Mouse (Mus musculus) layer of hippocampus, postnatal 14 days (tissue): Measurements from ENCODE around the gene Parpbp. TPM values are rescaled to one million over a fixed set of nuclear protein-coding genes. Genes with fewer than 3 reads are reported as not detected.

ENCODE experiments used
- DNase-seq, 2 experiments: peaks; one replicate each; pipeline ENCODE4 v3.0.0; 2021 to 2022; ENCODE audit warnings: low spot score in 2 of 2, mixed read lengths in 1 of 2
- long read RNA-seq, 2 experiments: library from polyadenylated mRNA; stranded (forward); transcript quantifications; one replicate each; pipeline ENCODE4 v2.0.0; 2021
- total RNA-seq, 2 experiments: library from RNA; stranded (reverse); gene quantifications; 2 replicates each; pipeline ENCODE4 v1.2.3; 2021

Parpbp gene
- 1 to 10 TPM; 1.1 to 1.3 TPM for total RNA-seq
- long read RNA-seq, experiment 1, partial matches to known transcripts: 0 of 1 reads
- long read RNA-seq, experiment 1, other reads (novel, unspliced or antisense): 1 of 1 reads
- long read RNA-seq, experiment 2: 0 reads

DNA sequence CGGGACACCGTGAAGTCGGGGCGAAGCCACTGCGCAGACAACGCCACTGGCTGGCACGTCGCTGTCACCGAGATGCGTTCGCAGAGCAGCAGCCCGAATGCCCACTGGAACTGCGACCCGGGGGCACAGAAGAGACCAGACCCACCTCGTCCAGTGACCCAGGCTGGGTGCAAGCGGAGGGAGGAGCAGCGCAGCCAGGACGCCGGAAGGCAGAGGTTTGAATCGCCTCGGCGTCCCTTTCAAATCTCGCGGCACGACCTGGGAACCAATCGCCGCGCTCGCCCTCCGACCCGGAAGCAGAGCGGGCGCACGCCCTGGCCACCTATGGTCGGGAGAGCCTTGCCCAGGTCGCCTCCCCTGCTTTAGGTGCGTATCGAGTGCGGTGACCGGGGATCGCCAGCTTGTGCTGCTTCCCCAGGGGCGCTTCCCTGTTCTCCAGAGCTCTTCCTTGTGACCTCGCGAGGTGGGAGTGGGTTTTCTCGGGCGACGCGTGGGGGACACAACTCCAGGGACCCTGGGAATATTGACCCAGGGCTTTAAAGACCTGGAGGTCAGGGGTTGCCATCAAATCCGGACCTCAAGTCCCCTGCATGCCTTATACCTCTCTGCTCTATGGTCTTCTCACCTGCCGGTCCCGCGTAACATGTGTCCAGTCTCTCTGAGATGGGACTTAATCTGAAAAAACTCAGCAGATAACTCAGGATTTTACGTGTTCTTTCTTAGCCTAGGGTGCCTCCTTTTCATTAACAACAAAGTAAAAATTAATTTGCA is at the start of gene Parpbp, which contains the start of gene Nup37:
TSS of gene Parpbp (minus strand) at position 235 of the 771 bp plus-strand sequence.
TSS of gene Nup37 (plus strand) at position 286 of the 771 bp plus-strand sequence.
- DNase-seq: peak; percentile 81

DNA sequence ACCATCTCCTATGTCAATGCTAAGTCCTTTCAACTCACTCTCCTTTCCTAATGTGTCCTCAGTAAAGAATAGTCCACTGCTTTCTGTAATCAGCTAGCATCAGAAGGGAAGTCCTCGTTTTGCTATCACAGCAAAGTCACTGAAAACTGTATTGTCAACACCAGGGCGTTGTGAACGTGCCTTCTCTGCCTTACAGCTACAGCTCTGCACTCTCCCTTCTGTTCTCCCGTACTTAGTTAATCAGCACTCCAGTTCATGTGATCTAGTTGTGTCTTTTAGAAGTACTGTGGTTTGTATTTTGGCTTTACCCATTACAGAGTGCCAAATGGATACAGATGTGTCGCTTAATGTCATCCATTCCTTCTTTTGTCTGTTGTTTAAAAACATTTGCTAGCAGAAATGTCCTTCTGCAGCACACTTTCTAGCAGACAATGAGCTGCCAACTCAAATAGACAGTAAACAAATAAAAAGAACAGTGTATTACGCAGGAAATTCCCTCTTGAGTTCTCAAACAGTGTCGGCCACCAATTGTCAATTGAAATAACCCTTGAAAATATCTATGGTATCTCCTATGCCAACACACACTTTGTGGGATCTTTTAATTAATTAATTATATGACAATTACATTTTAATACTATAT is 20.8 kb upstream of the Parpbp start:
- DNase-seq: no peak

DNA sequence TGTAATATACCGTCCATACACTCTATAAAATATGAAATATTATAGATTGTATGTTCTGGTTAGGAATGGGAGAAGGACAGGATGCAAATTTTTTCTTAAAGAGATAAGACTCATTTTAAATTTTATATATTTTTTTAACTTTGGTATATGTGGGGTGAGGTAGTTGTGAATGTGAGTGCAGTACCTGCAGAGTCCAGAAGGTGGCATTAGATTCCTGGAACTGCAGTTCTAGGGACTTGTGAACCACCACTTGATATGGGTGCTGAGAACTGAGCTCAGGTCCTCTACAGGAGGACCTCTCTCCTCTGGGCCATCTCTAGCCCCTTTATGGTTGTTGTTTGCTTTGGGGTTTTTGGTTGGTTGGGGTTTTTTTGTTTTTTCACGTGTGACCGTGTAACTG is 19.4 kb upstream of the Parpbp start:
- no peak for DNase-seq

DNA sequence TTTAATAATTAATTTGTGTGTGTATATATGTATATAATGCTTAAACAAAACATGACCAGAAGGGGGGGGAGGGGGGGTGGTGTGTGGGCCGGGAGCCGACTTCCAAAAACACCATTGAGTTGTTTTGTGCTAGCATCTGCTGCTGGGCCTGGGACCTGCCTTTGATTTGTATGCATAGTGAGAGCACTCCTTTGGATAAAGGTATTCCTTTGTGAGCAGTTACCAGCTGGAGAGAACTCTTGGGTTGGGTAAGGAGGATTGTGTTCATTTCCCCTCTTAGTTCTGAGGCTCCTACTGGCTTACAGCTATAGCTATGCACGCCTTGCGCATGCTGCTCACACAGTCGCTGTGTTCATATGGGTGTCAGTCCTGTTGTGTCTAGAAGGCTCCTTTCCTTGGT is 15.9 kb upstream of the Parpbp start:
- DNase-seq: no peak

DNA sequence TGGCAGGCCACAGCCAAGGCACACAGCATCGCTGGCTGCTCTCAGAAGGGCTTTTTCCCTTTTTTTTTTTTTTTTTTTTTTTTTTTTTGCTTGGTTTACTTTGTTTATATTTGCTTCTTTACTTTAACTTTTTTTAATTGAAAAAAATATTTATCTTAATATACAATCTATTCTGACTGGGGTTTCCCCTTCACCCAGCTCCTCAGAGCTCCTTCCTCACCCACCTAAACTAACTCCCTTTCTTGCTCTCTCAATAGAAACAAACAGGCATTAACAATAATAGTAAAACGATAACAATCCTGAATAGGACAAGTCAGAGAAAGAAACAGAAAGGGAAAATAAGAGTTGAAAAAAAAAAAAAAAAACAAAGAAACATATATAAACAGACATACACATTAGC is 15.4 kb upstream of the Parpbp start:
- DNase-seq: no peak

DNA sequence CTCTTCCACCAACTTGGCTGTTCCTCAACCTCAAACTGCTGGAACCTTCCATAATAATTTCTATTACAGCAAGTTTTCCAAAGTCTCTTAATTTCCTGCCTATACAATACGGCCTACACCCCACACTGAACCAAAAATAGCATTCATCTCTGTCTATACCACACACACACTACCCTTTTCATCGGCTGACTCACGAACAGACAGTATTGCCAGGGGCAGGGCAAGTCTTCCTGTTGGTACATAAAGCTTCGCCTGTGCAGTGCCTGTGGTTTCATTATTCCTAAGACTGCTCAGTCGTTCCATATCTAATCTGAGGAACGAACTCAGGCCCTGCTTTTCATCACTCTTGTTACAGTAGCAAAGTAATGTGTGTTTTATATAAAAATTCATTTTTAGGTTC is 4.9 kb upstream of the Parpbp start:
- no peak for DNase-seq

DNA sequence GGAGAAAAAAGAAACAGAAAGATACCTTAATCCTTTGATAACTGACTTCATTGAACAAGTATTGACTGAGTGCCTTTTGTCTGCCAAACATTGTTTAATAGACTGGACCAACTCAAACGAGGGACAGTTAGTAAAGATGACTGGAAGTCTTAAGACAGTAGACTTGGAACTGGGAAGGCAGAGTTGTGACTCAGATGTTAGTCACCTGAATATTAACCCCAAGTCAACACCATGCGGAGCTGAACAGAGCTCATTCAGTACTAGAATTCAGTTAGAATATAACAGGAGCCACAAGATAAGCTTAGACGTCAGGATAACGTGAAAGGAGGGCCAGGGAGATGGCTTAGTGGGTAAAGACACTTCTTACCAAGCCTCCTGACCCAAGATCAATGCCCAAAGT is 3.6 kb upstream of the Parpbp start:
- no peak for DNase-seq

DNA sequence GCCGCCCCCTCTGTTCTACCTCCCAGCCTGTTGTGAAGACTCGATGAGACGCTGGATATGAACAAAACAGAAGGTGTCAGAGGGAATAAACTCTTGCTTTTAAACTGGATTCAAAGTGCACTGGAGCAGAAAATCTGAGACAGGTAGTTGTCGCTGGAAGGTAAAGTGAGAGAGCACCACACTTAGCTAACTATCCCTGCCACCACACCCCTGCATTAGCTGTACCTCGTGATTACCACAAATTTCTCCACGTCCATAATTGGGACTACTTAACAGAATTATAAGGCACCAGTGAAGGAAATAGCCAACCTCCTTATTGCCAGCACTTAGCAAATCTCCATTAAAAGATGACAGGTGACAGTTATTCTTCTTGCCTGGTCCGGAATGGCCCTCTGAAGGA is 554 bp downstream of the Parpbp start:
- no peak for DNase-seq

DNA sequence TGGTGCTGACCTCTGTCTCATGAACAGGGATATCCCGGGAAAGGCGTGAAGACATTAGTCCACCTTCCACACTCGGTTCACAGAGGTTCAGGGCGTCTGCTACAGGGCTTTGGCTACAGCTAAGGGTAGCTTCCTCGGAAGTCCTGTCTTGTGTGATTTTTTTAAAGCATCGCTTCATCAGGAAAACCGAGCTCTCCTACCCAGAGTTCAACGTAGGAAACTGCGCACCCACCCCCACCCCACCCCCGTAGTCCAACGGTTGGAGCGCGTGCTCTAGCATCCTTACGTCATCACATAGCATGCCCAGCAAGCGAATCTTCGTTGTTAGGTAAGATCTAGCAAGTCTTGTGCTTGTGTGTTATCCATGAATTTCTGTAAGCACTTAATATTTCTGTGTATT is 11.1 kb downstream of the Parpbp start:
- no peak for DNase-seq

DNA sequence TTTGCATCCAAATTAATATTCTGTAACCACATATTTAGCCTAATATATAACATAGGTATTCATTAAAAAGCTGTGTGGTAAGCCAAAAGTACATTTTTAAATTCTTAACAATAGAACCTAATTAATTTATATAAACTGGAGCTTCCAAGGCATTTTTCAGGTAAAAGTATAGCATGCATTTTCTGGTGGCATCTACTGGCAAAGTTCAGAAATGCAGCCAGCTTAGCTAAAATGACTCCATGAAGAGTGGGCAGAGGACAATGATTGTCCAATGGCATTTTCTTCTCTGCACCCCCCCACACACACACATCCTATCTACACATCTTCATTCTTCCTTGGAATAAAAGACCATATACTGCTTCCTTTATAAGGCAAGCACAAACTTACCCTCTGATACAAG is 27.0 kb downstream of the Parpbp start:
- DNase-seq: no peak

DNA sequence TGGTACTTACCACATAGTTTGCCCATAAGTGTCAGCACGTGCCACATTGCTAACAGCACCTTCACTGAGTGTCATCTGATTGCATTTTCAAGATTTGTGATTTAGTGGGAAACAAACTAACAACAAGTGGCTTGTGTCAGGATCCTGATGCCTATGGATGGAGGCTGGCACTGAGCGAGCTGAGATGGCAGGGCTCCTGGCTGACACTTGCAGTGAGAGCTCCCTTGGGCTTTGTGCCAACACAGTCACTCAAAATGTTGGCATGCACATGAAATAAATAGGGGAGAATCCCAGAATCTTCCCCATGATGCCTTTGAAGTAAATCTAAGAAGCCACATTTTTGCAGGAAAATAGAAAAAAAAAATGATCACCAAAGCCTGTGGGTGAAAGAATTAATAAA is 33.5 kb downstream of the Parpbp start:
- no peak for DNase-seq

DNA sequence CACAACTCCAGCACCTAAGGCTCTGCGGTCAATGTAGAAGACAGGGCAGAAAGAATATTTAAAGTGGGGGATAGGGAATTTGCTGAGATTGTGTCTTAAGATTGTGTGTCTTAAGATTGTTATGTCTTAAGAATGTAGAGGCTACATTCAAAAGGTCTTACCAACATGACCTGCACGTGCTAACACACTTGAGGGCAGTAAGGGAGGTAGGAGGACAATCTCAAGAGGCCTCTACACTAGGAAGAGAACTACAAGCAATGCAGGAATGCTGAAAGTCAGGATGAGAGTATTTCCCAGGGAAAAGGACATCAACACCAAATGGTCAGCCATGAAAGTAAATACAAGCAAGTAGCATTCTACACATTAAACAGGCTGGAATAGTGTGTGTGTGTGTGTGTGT is 40.6 kb downstream of the Parpbp start:
- no peak for DNase-seq

DNA sequence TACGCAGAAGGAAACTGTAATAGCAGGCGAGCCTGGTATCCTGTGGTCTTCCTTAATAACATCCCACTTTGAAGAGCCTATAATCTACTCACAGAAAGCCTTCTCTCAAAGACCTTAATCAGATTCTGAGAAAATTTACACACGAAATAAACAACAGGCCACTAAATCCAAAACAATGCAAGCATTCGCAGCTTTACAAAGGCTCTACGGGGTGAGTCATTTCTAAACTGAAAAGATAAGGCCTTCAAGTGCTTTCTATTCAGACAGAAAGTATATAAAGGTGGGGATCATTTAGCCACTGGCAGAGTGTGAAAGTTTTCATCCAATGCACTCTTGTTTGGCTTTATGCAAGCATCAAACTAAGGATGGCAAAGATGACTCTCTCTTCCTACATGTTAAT is 56.0 kb downstream of the Parpbp start, which contains the start of gene Pmch:
TSS of gene Pmch (plus strand) at position 301 of the 400 bp plus-strand sequence.
- DNase-seq: no peak

DNA sequence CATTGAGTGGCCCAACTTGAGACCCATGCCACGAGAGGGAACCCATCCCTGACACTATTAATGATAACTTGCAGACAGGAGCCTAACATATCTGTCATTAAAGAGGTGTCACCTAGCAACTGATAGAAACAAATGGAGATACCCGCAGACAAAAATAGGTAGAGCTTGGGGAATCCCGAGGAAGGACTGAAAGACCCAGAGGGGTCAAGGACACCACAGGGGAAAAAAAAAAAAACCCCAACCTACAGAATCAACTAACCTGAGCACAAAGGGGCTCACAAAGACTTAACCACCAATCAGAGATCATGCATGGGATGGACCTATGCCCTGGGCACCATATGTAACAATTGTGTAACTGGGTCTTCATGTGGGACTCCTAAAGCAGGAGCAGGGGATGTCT is 79.4 kb downstream of the Parpbp start:
- DNase-seq: no peak

DNA sequence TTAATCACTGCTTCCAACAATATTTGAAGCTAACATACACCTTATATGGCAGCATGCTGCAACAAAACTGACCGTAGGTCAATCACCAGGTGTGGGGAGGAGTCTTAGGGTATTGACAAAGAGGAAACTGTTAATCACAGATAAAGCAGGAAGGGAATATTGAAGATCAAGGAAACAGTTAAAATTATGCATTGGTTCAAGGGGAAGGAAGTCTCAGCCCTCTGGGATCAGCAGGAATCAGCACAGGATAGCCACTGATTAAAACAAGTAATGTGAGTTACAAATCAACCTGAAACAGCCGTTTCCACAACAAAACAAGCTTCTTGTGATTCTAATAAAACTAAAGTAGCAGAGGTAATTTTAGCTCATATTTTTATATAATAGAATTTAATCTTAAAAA is 81.9 kb downstream of the Parpbp start:
- no peak for DNase-seq

DNA sequence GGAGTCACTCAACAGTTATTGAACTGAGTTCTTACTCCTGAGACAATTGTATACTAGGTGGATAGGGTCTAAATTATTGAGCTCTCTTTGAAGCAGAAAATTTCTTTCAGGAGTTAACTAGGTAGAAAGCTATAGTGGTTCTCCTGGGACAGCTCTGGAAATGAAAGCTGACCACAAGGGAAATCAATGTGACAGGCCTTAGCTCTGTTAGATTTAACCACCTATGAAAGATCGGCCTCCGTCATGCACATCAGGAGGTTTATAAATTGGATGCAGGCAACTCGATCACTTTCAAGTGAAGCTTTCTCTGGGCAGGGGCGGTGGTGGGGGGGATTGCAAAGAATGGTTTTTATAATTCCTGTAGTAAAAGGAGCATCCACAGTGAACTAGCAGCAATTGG is 83.3 kb downstream of the Parpbp start:
- DNase-seq: no peak

DNA sequence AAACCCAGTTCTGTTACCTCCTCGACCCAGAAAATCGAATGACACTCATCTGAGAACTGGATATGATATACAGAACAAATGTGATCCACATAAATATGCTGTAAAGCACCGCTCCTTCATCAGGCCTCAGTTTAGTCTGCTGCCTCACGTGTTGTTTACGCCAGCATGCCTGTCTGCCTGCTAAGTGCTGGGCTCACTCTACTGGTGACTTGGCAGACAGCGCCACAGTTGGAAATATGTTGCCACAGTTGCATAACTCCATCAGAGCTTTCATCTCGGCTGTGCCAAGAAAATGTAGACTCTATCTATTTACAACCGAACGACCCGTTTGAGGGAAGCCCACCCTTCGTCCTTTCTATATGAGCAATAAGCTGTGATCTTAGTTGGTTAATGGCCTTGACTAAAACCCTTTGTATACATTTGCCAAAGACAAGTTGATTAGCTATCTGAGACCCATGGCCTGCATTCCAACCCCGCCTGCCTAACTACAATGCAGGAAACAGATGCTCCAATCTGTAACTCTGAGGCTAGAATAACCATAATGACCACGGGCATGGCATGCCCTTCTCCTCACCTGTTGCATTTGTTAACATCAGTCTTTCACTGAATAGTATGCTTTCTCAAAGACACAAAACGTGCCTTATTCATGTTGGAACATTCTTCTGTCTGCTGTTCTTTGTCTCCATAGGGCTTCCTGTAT is 89.6 kb downstream of the Parpbp start:
- peak; percentile 45 to 80 for DNase-seq

DNA sequence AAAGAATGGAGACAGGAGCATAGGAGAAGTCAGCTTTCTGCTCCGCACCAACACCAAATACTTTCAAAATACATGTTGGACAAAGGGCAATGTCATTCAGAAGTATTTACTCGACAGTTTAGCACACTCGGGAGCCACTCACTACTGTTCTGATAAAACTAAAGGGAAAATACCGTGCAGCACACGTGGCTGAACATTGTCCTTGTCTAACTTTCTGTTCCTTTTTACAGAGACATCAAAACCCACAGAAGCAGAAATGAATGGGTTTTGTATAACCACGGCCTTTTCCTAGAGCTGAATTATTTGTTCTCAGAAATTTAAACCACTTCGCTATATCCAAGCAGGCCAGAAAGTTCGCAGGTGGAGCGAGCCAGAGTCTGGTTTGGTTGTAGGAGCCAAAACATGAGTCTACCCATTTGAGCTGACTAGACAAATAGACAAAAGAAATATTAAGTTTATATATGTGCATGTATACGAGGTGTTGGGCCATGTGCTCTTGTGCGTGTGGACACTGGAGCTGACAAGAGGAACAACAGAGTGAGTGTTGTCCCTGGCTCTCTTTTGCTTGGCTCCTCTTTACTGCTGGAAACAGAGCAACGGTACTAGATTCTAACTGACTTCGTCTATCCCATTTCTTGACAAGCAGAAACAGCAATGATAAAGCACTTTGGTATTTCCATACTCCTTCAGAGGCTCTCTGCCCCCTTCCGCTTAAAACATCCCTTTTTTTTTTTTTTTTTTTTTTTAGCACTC is 92.3 kb downstream of the Parpbp start:
- no peak for DNase-seq

DNA sequence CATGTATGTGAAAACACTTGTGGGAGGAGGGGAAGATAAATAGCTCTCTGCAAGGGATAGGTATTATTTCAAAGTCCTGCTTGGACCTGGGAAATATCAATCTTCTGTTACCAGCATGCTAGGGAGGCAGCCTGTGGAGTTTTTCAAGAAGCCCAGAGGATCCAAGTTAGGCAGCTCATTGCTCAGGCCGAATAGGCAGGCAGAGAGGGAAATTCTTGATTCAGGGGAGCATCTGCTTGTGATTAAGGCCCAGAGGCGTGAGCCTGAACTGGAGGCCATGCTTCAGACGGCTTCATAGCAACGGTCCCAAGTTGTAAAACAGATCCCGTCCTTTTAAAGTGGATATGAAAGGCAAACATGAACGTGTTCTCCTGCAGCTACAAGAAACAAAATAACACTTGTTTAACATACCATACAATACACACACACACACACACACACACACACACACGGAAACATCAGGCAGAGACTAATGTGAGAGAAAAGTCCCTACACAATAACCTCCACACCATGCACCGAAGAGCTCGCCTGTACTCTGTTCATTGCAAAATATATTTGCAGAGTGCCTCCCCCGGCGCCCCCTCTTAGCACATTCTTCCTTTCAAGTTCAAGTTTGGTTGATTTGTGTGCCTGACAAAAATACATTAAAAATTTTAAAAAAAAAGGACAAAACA is 100.5 kb downstream of the Parpbp start:
- no peak for DNase-seq

DNA sequence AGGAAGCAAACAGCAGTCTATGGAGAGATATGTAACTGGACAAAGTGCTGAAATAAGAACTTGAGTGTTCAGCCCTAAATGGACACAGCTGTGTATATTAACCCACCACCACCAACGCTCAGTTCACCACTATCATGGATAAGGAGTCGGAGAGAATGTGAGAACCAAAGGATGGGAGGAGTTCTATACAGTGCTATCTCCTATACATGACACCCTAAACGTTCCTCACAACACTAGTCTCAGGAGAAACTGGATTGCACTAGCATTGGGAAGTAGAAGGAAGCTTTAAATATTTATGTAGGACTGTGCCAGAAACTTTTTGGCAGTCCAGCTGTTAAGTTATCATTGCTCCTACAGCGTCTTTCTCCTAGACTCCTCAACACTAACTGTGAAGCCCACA is 102.4 kb downstream of the Parpbp start:
- DNase-seq: no peak
